Mouse (Mus musculus): ENCODE results near the gene Flvcr2.

DNA sequence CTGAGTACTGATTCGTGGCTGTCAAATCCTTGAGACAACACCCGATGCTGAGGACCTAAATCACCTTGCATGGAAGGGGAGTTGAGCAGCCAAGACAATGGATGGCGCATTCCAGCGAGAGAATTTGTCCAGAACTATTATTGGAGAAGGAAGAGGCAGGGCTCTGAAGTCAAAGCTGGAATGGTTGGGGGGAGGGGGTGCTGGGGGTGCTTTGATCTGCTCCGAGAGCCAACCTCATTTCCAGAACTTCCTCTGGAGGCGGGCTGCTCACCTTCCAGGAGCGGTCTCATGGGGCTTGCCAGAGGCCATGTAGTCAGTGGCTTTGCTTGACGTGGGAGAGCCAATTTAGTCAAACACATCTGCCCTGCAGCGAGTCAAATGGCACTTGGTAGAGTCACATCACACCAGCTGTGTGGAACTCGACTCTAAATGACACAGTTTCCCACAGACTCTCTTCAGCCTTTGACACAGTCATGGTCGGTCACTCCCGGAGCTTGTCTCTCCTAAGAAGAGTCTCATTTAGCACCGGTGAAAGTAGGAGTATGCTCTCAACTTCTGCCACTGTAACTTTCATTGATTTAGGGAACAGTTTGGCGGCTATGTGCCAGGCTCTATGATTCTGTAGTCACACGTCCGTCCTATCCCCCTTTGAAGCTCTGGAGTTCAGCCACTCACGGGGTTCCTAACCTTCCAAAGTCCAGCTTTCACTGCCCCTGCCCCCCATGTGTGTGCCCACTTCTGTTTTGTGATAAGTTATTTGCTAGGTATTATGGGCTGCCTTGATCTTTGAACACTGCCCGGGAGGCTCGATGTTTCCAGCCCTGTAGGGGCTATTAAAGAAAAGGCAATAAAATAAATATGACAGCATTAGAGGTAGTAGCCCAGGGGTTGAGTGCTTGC, 38.8 kb downstream of the Flvcr2 start:
- no peak for TF ChIP-seq ZNF384 (IDR thresholded peaks at IDR 0.05; ENCODE audit: low read depth, low read length)
- no peak for TF ChIP-seq MAX (IDR thresholded peaks at IDR 0.05; ENCODE audit: low read length)
- no peak for TF ChIP-seq ZMIZ1 (IDR thresholded peaks at IDR 0.05; ENCODE audit: low read depth, low read length)

Measured in MEL (cell line).